Mouse (Mus musculus) bone marrow, adult 2 months (tissue): ENCODE results near the gene Dusp27. TPM values are rescaled to one million over a fixed set of nuclear protein-coding genes. Genes with fewer than 3 reads are reported as not detected.

Experiments used
- H3K27ac ChIP-seq: fragments of 200-500 bp; 2 replicates; pipeline ENCODE4 v1.5.1; 2012; ENCODE audit warnings: low read depth, mild to moderate bottlenecking, control low read depth, inconsistent platforms, low read length; ENCODE audit not compliant: control insufficient read depth, poor library complexity, insufficient read depth
- H3K4me1 ChIP-seq: fragments of 200-500 bp; 2 replicates; pipeline ENCODE4 v1.6.1; 2011; ENCODE audit warnings: low read length; ENCODE audit not compliant: control insufficient read depth, insufficient read depth
- H3K4me3 ChIP-seq: fragments of 200-500 bp; replicated peaks from 2 replicates; pipeline ENCODE3; 2011; ENCODE audit warnings: mild to moderate bottlenecking, low read depth, low read length, control low read depth; ENCODE audit not compliant: control insufficient read depth
- CTCF ChIP-seq: fragments of 200-500 bp; IDR thresholded peaks from 2 replicates; pipeline ENCODE4 v1.5.1; 2011; ENCODE audit warnings: low read length, control low read depth; ENCODE audit not compliant: control insufficient read depth, insufficient read depth
- POLR2A ChIP-seq: fragments of 200-500 bp; IDR thresholded peaks from 2 replicates; pipeline ENCODE4 v1.6.1; 2011; ENCODE audit warnings: low read depth, mild to moderate bottlenecking, control low read depth, low read length, borderline replicate concordance; ENCODE audit not compliant: control insufficient read depth
- WGBS: fragments of 180-500 bp; shearing (Covaris S2); methylation state at CpG from one replicate; pipeline ENCODE4 v1.1.7; 2018; 5-methylcytosine and 5-hydroxymethylcytosine counted together
- polyA plus RNA-seq: library from polyadenylated mRNA; stranded (reverse); fragments of >200 nt; gene quantifications from 2 replicates; pipeline ENCODE4 v1.2.4, GENCODE M21; 2011; ENCODE audit warnings: low replicate concordance; ENCODE audit not compliant: missing spikeins, insufficient read depth, insufficient read length

Dusp27 gene
- polyA plus RNA-seq, 1 experiment = 1.2 TPM

DNA sequence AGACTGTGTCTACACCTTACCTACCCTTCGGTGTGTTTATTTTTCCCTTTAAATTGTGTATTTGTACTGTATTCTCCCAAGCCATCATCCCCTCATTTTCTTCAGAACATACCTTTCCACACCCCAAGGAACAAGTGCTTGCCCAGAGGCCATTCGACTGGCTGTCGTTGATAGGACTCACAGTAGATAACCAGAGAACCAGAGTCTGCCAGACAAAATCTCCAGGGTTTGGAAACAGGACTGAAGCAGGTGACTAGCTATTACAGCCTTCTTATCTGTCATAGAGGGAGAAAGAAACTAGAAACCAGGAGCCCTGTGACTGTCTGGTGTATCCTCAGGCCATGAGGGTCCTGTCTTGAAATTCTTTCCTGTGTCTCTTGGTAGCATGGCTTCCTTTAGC, 22.9 kb downstream of the Dusp27 start:
- TF ChIP-seq CTCF = no peak
- TF ChIP-seq POLR2A = no peak
- H3K27ac ChIP-seq = no peak overlapping the region
- no peak overlapping the region for H3K4me3 ChIP-seq
- H3K4me1 ChIP-seq = no peaks in the 10 kb centered on the region
- 77% methylated on average over 3 of the region's 3 CpGs for WGBS

DNA sequence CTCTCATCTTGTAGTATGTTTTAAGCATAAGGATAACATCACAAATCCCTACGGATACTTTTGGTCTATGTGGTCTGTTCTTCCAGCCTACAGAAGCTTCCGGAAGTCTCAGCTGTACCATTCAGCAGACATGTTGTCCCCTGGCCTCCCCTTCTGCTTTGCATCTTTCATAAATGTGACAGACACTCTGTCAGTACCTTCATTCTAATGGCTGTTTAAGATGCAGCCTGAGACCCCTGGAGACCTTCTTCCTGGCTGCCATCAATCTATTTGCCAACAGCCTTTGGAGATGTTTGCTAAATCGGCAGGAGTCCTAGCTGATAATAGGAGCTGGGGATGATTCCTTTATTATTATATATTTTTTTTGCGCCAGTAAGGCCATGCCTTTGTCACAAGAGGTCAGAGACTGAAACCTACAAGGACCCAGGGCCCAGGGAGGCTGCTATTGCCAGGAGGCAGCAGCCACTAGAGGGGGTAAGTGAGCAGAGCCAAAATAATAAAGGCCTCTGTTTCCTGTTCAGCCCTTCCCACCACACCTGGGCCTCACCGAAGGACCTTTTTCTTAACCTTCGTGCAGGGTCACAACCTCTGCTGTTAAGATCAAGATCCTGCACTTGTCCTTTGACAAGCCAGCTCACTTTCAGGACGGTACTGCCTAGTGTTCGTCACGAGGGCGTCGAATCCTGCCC, 24.7 kb downstream of the Dusp27 start:
- no peak overlapping the region for H3K27ac ChIP-seq
- H3K4me3 ChIP-seq = no peak overlapping the region
- H3K4me1 ChIP-seq = no peaks in the 10 kb centered on the region
- TF ChIP-seq CTCF (peak; percentile 47), POLR2A (no peak)
- 74% methylated on average over 11 of the region's 11 CpGs for WGBS

- no peak for TF ChIP-seq POLR2A
- no peak for TF ChIP-seq CTCF
- no peak overlapping the region for H3K27ac ChIP-seq
- H3K4me3 ChIP-seq = no peak overlapping the region
- WGBS = 59% methylated on average over 2 of the region's 2 CpGs
- no peaks in the 10 kb centered on the region for H3K4me1 ChIP-seq
Measured at GRCm38 (mm10) chr1:166098120-166098519, 29.6 kb downstream of the Dusp27 start.

- Histone ChIP-seq H3K4me3 (no peak overlapping the region), H3K27ac (no peak overlapping the region), H3K4me1 (no peaks in the 10 kb centered on the region)
- TF ChIP-seq CTCF (no peak), POLR2A (no peak)
- WGBS = 68% methylated on average over 3 of the region's 3 CpGs
Measured at GRCm38 (mm10) chr1:166094462-166094861, 33.3 kb downstream of the Dusp27 start.

DNA sequence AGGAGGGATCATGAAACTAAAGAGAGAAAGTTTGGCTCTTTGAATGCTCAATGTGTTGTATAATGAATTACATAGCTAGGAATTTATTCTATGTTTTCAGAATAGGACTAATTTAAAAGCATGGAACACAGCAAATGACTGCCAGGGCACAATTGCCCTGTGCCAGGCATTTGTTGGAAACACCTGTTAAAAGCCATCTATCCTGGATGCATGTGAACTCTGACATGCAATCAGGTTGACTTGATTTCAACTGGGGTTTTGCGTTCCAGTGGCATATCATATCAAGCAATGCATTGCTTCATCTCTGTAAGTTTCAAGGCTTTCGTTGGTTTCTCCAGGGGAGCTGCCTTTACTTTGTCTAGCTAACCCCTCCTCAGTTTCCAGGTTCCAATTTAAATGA, 37.4 kb downstream of the Dusp27 start:
- no peak overlapping the region for H3K27ac ChIP-seq
- WGBS = 76% methylated on average over 2 of the region's 2 CpGs
- no peaks in the 10 kb centered on the region for H3K4me1 ChIP-seq
- H3K4me3 ChIP-seq = no peak overlapping the region
- TF ChIP-seq POLR2A (no peak), CTCF (no peak)

- no peaks in the 10 kb centered on the region for H3K4me1 ChIP-seq
- no peak for TF ChIP-seq POLR2A
- TF ChIP-seq CTCF = no peak
- 54% methylated on average over 4 of the region's 4 CpGs for WGBS
- no peak overlapping the region for H3K27ac ChIP-seq
- no peak overlapping the region for H3K4me3 ChIP-seq
Measured at GRCm38 (mm10) chr1:166089739-166090138, 38.0 kb downstream of the Dusp27 start.

GRCm38 (mm10) chr1:166089337-166089736, 38.4 kb downstream of the Dusp27 start:
- WGBS = 51% methylated on average over 3 of the region's 3 CpGs
- TF ChIP-seq POLR2A (no peak), CTCF (no peak)
- H3K27ac ChIP-seq = no peak overlapping the region

DNA sequence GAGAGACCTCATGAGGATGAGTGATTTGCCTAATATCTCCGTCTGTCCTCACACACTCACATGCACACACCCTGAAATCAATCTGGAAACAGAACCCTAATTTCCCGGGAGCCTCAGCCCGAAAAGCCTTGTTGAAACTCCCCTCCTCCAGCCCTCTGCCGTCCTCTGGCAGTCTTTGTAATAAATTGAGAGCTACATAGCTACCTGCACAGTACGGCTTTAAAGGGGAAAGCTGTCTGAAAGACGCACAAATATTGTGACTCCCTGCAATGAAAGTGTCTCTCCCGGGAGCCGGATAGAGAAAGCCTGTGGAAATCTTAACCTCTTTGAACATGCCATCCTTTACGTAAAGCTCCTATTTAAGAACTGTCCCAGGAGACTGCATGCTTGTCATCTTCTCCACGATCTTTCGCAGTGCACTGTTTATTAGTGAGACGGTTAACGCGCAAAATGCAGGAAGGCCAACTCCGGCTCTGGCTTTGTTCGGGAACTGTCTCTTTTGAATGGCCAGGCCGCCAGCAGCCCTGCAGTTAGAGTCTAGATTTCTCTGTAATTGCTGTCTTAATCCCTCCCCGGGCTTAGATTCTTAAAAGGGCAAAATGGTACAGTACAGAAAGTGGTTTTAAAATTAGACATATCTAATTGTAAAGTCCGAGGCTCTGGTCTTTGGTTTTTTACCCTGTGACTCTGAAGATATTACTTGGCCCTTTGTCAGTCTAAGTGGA, 39.1 kb downstream of the Dusp27 start:
- Histone ChIP-seq H3K27ac (no peak overlapping the region), H3K4me1 (no peaks in the 10 kb centered on the region), H3K4me3 (no peak overlapping the region)
- 90% methylated on average over 19 of the region's 19 CpGs for WGBS
- TF ChIP-seq POLR2A (no peak), CTCF (no peak)

More at GRCm38 (mm10) chr1:166089337-166089736, 38.4 kb downstream of the Dusp27 start:
- H3K4me3 ChIP-seq = no peak overlapping the region
- no peaks in the 10 kb centered on the region for H3K4me1 ChIP-seq

DNA sequence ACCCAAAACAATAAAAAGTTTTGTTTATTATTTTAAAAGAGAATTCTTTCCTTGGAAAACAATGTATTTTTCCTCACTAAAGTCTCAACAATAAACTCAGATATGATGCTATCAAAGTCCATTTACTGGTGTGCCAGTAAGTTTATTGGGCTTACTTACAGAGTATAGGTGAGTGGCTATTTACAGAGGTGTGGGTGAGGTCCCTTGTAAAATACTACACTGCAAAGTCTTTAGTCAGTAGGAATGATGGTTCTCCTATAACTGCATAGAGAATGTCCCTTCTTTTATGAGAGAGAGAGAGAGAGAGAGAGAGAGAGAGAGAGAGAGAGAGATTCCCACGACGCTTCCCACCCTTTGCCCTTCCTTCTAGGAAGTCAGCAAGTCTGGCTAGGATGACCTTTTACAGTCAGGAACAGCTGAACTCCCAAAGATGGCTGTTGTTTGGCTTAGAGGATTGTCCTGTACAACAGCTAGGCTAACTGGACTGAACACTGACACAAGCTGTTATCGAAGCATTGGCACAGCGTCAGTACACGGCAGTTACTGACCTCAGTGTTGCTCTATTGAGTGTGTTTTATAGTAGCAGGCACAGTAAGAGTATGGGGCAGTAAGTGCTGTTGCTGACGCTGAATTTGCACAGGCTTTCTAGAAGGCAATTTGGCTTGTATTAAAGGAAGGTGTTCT, 50.5 kb downstream of the Dusp27 start:
- no peak overlapping the region for H3K27ac ChIP-seq
- no peaks in the 10 kb centered on the region for H3K4me1 ChIP-seq
- TF ChIP-seq POLR2A = no peak
- TF ChIP-seq CTCF = no peak
- no peak overlapping the region for H3K4me3 ChIP-seq
- WGBS = 77% methylated on average over 6 of the region's 6 CpGs
